19 mouse cellular contexts compared by ENCODE assay signal in the genomic region with DNA sequence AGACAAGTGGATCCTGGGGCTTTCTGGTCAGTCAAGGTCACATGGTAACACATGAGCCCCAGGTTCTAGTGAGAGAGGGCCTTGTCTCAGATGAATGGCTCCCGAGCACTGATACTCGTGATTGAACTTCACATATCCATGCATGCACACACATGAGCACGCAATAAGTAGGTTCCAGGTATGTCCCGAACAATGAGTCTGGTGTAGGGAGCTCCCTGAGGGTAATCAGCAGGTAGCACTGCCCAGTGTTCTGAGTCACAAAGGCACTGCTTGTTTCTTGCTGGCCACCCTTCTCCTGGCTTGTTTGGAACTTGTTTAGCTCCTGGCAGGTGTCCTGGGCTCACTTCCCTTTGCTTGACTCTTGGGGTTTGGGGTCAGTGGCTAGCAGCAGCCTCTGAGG. TPM values are rescaled to one million over a fixed set of nuclear protein-coding genes. Genes with fewer than 3 reads are reported as not detected.
DNase-seq lines count a peak whose midpoint lies in the region; ATAC-seq lines count a peak whose summit lies in the region.
"Had no signal": no experiment of that assay in that cellular context is flagged by ENCODE, and none has a peak within 500 bp of the region (broad histone marks: within the 10 kb centered on the region; RNA-seq: fewer than 3 reads in every experiment).

No protein-coding gene starts in this region.

- ATAC-seq in kidney, embryonic 16.5 days (ENCODE audit: low FRiP score, low TSS enrichment) = no peak
- no peak for ATAC-seq in neural tube, embryonic 15.5 days (ENCODE audit: low FRiP score)
- no peak for ATAC-seq in CD4-positive, CD25-positive, alpha-beta regulatory T cell, adult 4 months

- peaks cover 55% of the 10 kb centered on the region for H3K4me1 ChIP-seq in kidney, embryonic 16.5 days (ENCODE audit: insufficient read depth, low read length)
- peaks cover 73% of the 10 kb centered on the region for H3K4me1 ChIP-seq in neural tube, embryonic 15.5 days

- 68% methylated on average over 4 of the region's 4 CpGs for WGBS in kidney, embryonic 16.5 days
- WGBS in neural tube, embryonic 15.5 days = 89% methylated on average over 4 of the region's 4 CpGs

- H3K27me3 ChIP-seq in kidney, embryonic 16.5 days (ENCODE audit: insufficient read depth, low read length) = no peaks in the 10 kb centered on the region
- no peaks in the 10 kb centered on the region for H3K27me3 ChIP-seq in neural tube, embryonic 15.5 days (replicated peaks)
- H3K27me3 ChIP-seq: embryonic facial prominence, embryonic 13.5 days; forebrain, embryonic 12.5 days; limb, embryonic 12.5 days had no signal

- DNase-seq in cerebellum, adult 11-12 months = peak; percentile 12
- no peak for DNase-seq in cerebellum, adult 8-10 months
- DNase-seq in kidney, adult 9 months = peak; percentile 54
- DNase-seq in neural tube, embryonic 10.5 days (ENCODE audit: extremely low spot score, low spot score) = no peak
- DNase-seq in urinary bladder, postnatal 10 days (ENCODE audit: low spot score) = no peak
- DNase-seq: adrenal gland, adult 8-10 months; cerebellum, adult 11 months; gastrocnemius, postnatal 14 days; heart, postnatal 4 days; lung, postnatal 4 days; right cerebral cortex, postnatal 14 days had no signal

- H3K27ac ChIP-seq in kidney, embryonic 16.5 days (ENCODE audit: low read length) = no peak overlapping the region
- peak overlapping the region; percentile 18; the same call in 1 of the 2 replicates for H3K27ac ChIP-seq in neural tube, embryonic 15.5 days (replicated peaks)
- H3K27ac ChIP-seq: kidney, postnatal 0 days had no signal

- 0 out of 2 replicates have a peak, but pooled peaks cover under 1% of the 10 kb centered on the region for H3K36me3 ChIP-seq in kidney, embryonic 16.5 days (ENCODE audit: insufficient read depth, low read length)
- H3K36me3 ChIP-seq in neural tube, embryonic 15.5 days = no peaks in the 10 kb centered on the region

- no peaks in the 10 kb centered on the region for H3K9me3 ChIP-seq in kidney, embryonic 16.5 days (ENCODE audit: low read length)
- H3K9me3 ChIP-seq in neural tube, embryonic 15.5 days (replicated peaks) = no peaks in the 10 kb centered on the region
- H3K9me3 ChIP-seq: embryonic facial prominence, embryonic 13.5 days; forebrain, embryonic 12.5 days; limb, embryonic 12.5 days had no signal

- no peak overlapping the region for H3K4me2 ChIP-seq in kidney, embryonic 16.5 days (replicated peaks; ENCODE audit: low read depth, low read length)
- H3K4me2 ChIP-seq in neural tube, embryonic 15.5 days = no peak overlapping the region
- H3K4me2 ChIP-seq: embryonic facial prominence, embryonic 13.5 days; heart, embryonic 11.5 days; limb, embryonic 12.5 days had no signal

- no peak overlapping the region for H3K9ac ChIP-seq in kidney, embryonic 16.5 days (replicated peaks; ENCODE audit: low read length)
- no peak overlapping the region for H3K9ac ChIP-seq in neural tube, embryonic 15.5 days (replicated peaks)
- H3K9ac ChIP-seq: embryonic facial prominence, embryonic 13.5 days; forebrain, embryonic 12.5 days; limb, embryonic 12.5 days had no signal

- H3K4me3 ChIP-seq in kidney, embryonic 16.5 days (ENCODE audit: low read length) = no peak overlapping the region
- H3K4me3 ChIP-seq in neural tube, embryonic 15.5 days (replicated peaks) = no peak overlapping the region
- H3K4me3 ChIP-seq: embryonic facial prominence, embryonic 13.5 days; forebrain, embryonic 12.5 days; limb, embryonic 12.5 days had no signal

RNA-seq across cellular contexts. Expression of a gene that starts 9.7 kb away (rescaled TPM):
- polyA plus RNA-seq in kidney, embryonic 16.5 days (2015; fragmentation: Nextera tagmentation; extraction: Ambion mirVana) = 145 and 166 TPM in 2 replicates
- polyA plus RNA-seq in neural tube, embryonic 15.5 days (2015; fragmentation: Nextera tagmentation; extraction: Ambion mirVana) = 217 and 220 TPM in 2 replicates
- 100 to 1,000 TPM in 1 of 2 experiments, 10 to 100 TPM in 1; 89.0 to 427 TPM for polyA plus RNA-seq in CD4-positive, CD25-positive, alpha-beta regulatory T cell, adult 4 months (2017; shearing (Covaris generic))

RNA-seq across cellular contexts. Expression of a gene that starts 59.5 kb away (rescaled TPM):
- 3.9 and 4.2 TPM in 2 replicates for polyA plus RNA-seq in kidney, embryonic 16.5 days (2015; fragmentation: Nextera tagmentation; extraction: Ambion mirVana)
- polyA plus RNA-seq in neural tube, embryonic 15.5 days (2015; fragmentation: Nextera tagmentation; extraction: Ambion mirVana) = 4.5 and 4.6 TPM in 2 replicates
- polyA plus RNA-seq in CD4-positive, CD25-positive, alpha-beta regulatory T cell, adult 4 months (2017; shearing (Covaris generic)) = 100 to 1,000 TPM; 171 to 206 TPM

Comparison
In these comparisons a context has a peak if more than half of its experiments do, and no peak if none do; other contexts are left out.
1. DNase-seq: peak in cerebellum, adult 11-12 months (single experiment) and kidney, adult 9 months (single experiment); none in cerebellum, adult 8-10 months (single experiment), neural tube, embryonic 10.5 days (single experiment) and urinary bladder, postnatal 10 days (single experiment).
2. RNA of a gene that starts 59.5 kb away (polyA plus RNA-seq): 171 to 206 TPM in CD4-positive, CD25-positive, alpha-beta regulatory T cell, adult 4 months; 4.5 to 4.6 TPM in neural tube, embryonic 15.5 days and 3.9 to 4.2 TPM in kidney, embryonic 16.5 days; every median in the first group is over 10 times any median in the second.